Mouse (Mus musculus): ENCODE data around the gene Dpy19l1. TPM values are rescaled to one million over a fixed set of nuclear protein-coding genes. Genes with fewer than 3 reads are reported as not detected.

The Dpy19l1 gene
- polyA plus RNA-seq, 1 experiment from 2014 or later: 12.0 TPM

DNA sequence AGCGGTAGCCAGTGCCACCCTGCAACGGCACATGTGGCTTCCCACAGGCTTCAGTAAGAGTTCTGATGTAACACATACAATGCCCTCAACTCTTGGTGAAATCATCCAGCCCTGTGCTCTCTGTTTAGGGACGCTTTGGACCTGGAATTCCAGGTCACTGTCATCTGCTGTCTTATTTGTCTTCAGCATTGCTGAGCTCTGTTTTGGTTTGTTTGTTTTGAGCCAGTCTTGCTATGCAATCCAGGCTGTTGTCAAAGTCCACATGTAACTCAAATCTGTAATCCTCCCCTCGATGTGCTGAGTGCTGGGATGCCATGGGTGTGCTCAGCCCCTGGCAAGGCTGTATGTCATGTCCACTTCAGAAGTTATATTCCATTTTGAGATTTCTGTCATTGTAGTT is 82.8 kb downstream of the Dpy19l1 start:
- H3K9me3 ChIP-seq (ENCODE audit: control insufficient read depth, low read length): no peaks in the 10 kb centered on the region
- no peak for DNase-seq
- no peaks in the 10 kb centered on the region for H3K4me1 ChIP-seq (ENCODE audit: control insufficient read depth, insufficient read depth, low read length)
- no peak overlapping the region for H3K4me2 ChIP-seq (ENCODE audit: low read length)
- no peak overlapping the region for H3K4me3 ChIP-seq (replicated peaks; ENCODE audit: low read depth, low read length)
- 98% methylated on average over 4 of the region's 4 CpGs for WGBS
- H3K27ac ChIP-seq (replicated peaks; ENCODE audit: low read depth, low read length): no peak overlapping the region
- H3K36me3 ChIP-seq (ENCODE audit: control insufficient read depth, insufficient read depth, low read length): no peaks in the 10 kb centered on the region
- H3K27me3 ChIP-seq (ENCODE audit: control insufficient read depth, insufficient read depth, low read length): no peaks in the 10 kb centered on the region
- H3K9ac ChIP-seq (replicated peaks; ENCODE audit: low read length): no peak overlapping the region
- no peak for ATAC-seq (ENCODE audit: low FRiP score, low TSS enrichment)

GRCm38 (mm10) chr9:24418281-24418680 is 84.7 kb downstream of the Dpy19l1 start:
- Histone ChIP-seq H3K27me3 (ENCODE audit: control insufficient read depth, insufficient read depth, low read length) (no peaks in the 10 kb centered on the region), H3K9ac (replicated peaks; ENCODE audit: low read length) (no peak overlapping the region), H3K27ac (replicated peaks; ENCODE audit: low read depth, low read length) (no peak overlapping the region), H3K4me1 (ENCODE audit: control insufficient read depth, insufficient read depth, low read length) (no peaks in the 10 kb centered on the region), H3K36me3 (ENCODE audit: control insufficient read depth, insufficient read depth, low read length) (no peaks in the 10 kb centered on the region), H3K4me3 (replicated peaks; ENCODE audit: low read depth, low read length) (no peak overlapping the region), H3K4me2 (ENCODE audit: low read length) (no peak overlapping the region), H3K9me3 (ENCODE audit: control insufficient read depth, low read length) (no peaks in the 10 kb centered on the region)
- no peak for ATAC-seq (ENCODE audit: low FRiP score, low TSS enrichment)
- 93% methylated on average over 5 of the region's 5 CpGs for WGBS
- no peak for DNase-seq

DNA sequence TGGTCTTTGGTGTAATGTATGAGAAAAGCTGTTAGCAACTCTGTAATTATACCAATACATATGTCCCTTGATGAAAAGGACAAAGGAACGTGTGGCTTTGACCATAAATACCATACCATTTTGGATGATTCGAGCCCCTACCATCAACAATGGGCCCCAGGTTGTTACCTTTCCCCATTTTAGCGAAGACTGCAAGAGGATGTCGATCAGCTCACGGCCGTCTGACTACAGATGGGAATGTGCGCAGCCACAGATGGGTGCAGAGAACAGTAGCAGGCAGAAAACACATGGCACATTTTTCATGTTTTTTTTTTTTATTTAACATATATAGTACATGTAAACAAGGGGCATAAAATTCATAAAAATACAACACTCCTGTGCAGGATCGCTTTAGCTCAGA is 91.5 kb downstream of the Dpy19l1 start:
- Histone ChIP-seq H3K27ac (replicated peaks; ENCODE audit: low read depth, low read length) (no peak overlapping the region), H3K9ac (replicated peaks; ENCODE audit: low read length) (no peak overlapping the region), H3K4me1 (ENCODE audit: control insufficient read depth, insufficient read depth, low read length) (no peaks in the 10 kb centered on the region), H3K27me3 (ENCODE audit: control insufficient read depth, insufficient read depth, low read length) (no peaks in the 10 kb centered on the region), H3K36me3 (ENCODE audit: control insufficient read depth, insufficient read depth, low read length) (no peaks in the 10 kb centered on the region), H3K4me2 (ENCODE audit: low read length) (no peak overlapping the region), H3K4me3 (replicated peaks; ENCODE audit: low read depth, low read length) (no peak overlapping the region), H3K9me3 (ENCODE audit: control insufficient read depth, low read length) (no peaks in the 10 kb centered on the region)
- ATAC-seq (ENCODE audit: low FRiP score, low TSS enrichment): no peak
- WGBS: 94% methylated on average over 8 of the region's 8 CpGs
- no peak for DNase-seq

DNA sequence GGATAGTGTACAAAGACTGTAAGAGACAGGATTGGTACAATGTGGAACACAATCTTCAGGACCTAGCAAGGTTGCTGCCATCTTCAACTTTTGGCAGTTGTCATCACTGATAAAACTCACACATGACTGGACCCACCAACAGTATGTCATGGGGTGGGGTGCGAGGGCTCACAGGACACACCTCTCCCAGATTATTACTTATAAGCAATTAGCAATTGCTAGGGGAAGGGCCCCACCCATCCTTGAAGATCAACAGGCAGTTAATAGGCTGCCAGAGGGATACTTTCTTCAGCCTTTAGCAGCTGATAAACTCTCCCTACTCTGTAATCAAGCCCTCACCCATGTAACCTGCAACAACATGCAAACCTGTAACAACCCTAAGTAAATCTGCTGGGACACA is 92.5 kb downstream of the Dpy19l1 start:
- Histone ChIP-seq H3K27me3 (ENCODE audit: control insufficient read depth, insufficient read depth, low read length) (no peaks in the 10 kb centered on the region), H3K9me3 (ENCODE audit: control insufficient read depth, low read length) (no peaks in the 10 kb centered on the region), H3K36me3 (ENCODE audit: control insufficient read depth, insufficient read depth, low read length) (no peaks in the 10 kb centered on the region), H3K27ac (replicated peaks; ENCODE audit: low read depth, low read length) (no peak overlapping the region), H3K4me2 (ENCODE audit: low read length) (no peak overlapping the region), H3K4me1 (ENCODE audit: control insufficient read depth, insufficient read depth, low read length) (no peaks in the 10 kb centered on the region), H3K4me3 (replicated peaks; ENCODE audit: low read depth, low read length) (no peak overlapping the region), H3K9ac (replicated peaks; ENCODE audit: low read length) (no peak overlapping the region)
- ATAC-seq (ENCODE audit: low FRiP score, low TSS enrichment) (no peak), DNase-seq (no peak)
- WGBS: 94% methylated on average over 1 of the region's 1 CpGs

GRCm38 (mm10) chr9:24407992-24408391 is 94.9 kb downstream of the Dpy19l1 start:
- WGBS: 88% methylated on average over 3 of the region's 3 CpGs
- H3K9ac ChIP-seq (replicated peaks; ENCODE audit: low read length): no peak overlapping the region
- DNase-seq (no peak), ATAC-seq (ENCODE audit: low FRiP score, low TSS enrichment) (no peak)
- H3K4me2 ChIP-seq (ENCODE audit: low read length): no peak overlapping the region
- no peaks in the 10 kb centered on the region for H3K36me3 ChIP-seq (ENCODE audit: control insufficient read depth, insufficient read depth, low read length)
- H3K27ac ChIP-seq (replicated peaks; ENCODE audit: low read depth, low read length): no peak overlapping the region
- H3K27me3 ChIP-seq (ENCODE audit: control insufficient read depth, insufficient read depth, low read length): no peaks in the 10 kb centered on the region
- no peaks in the 10 kb centered on the region for H3K9me3 ChIP-seq (ENCODE audit: control insufficient read depth, low read length)
- H3K4me1 ChIP-seq (ENCODE audit: control insufficient read depth, insufficient read depth, low read length): no peaks in the 10 kb centered on the region
- no peak overlapping the region for H3K4me3 ChIP-seq (replicated peaks; ENCODE audit: low read depth, low read length)

GRCm38 (mm10) chr9:24394146-24394545 is 108.8 kb downstream of the Dpy19l1 start:
- no peak for DNase-seq
- no peaks in the 10 kb centered on the region for H3K36me3 ChIP-seq (ENCODE audit: control insufficient read depth, insufficient read depth, low read length)
- H3K9ac ChIP-seq (replicated peaks; ENCODE audit: low read length): no peak overlapping the region
- no peaks in the 10 kb centered on the region for H3K4me1 ChIP-seq (ENCODE audit: control insufficient read depth, insufficient read depth, low read length)
- H3K4me2 ChIP-seq (ENCODE audit: low read length): no peak overlapping the region
- WGBS: 70% methylated on average over 3 of the region's 3 CpGs
- no peak overlapping the region for H3K4me3 ChIP-seq (replicated peaks; ENCODE audit: low read depth, low read length)
- ATAC-seq (ENCODE audit: low FRiP score, low TSS enrichment): no peak
- no peak overlapping the region for H3K27ac ChIP-seq (replicated peaks; ENCODE audit: low read depth, low read length)
- H3K9me3 ChIP-seq (ENCODE audit: control insufficient read depth, low read length): peaks cover 6% of the 10 kb centered on the region; the same call in 1 of the 2 replicates
- no peaks in the 10 kb centered on the region for H3K27me3 ChIP-seq (ENCODE audit: control insufficient read depth, insufficient read depth, low read length)

GRCm38 (mm10) chr9:24390807-24391370 is 112.1 kb downstream of the Dpy19l1 start:
- Histone ChIP-seq H3K36me3 (ENCODE audit: control insufficient read depth, insufficient read depth, low read length) (no peaks in the 10 kb centered on the region), H3K4me1 (ENCODE audit: control insufficient read depth, insufficient read depth, low read length) (no peaks in the 10 kb centered on the region), H3K4me2 (ENCODE audit: low read length) (no peak overlapping the region), H3K27ac (replicated peaks; ENCODE audit: low read depth, low read length) (no peak overlapping the region), H3K9ac (replicated peaks; ENCODE audit: low read length) (no peak overlapping the region), H3K4me3 (replicated peaks; ENCODE audit: low read depth, low read length) (no peak overlapping the region), H3K9me3 (ENCODE audit: control insufficient read depth, low read length) (no peaks in the 10 kb centered on the region), H3K27me3 (ENCODE audit: control insufficient read depth, insufficient read depth, low read length) (no peaks in the 10 kb centered on the region)
- WGBS: 94% methylated on average over 8 of the region's 8 CpGs
- ATAC-seq (ENCODE audit: low FRiP score, low TSS enrichment) (no peak), DNase-seq (no peak)

DNA sequence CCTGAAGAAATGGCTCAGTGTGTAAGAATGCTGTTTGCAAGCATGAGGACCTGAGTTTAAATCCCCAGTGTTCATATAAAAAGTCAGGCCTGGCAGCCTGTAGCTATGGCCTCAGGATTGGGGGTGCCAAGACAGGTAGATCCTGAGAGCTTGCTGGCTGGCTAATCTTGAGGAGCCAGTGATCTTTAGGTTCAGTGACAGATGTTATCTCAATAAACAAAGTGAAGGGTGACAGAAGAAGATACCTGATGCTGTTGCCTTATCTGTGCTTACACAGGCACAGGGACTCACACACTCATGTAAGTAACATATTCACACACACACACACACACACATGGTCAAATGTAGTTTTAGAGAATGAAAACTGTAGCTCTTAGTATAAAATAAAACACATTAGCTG is 115.7 kb downstream of the Dpy19l1 start:
- H3K36me3 ChIP-seq (ENCODE audit: control insufficient read depth, insufficient read depth, low read length): no peaks in the 10 kb centered on the region
- no peak overlapping the region for H3K9ac ChIP-seq (replicated peaks; ENCODE audit: low read length)
- no peak overlapping the region for H3K4me2 ChIP-seq (ENCODE audit: low read length)
- no peak for DNase-seq
- no peak overlapping the region for H3K4me3 ChIP-seq (replicated peaks; ENCODE audit: low read depth, low read length)
- H3K9me3 ChIP-seq (ENCODE audit: control insufficient read depth, low read length): no peaks in the 10 kb centered on the region
- H3K4me1 ChIP-seq (ENCODE audit: control insufficient read depth, insufficient read depth, low read length): no peaks in the 10 kb centered on the region
- ATAC-seq (ENCODE audit: low FRiP score, low TSS enrichment): no peak
- H3K27me3 ChIP-seq (ENCODE audit: control insufficient read depth, insufficient read depth, low read length): no peaks in the 10 kb centered on the region
- H3K27ac ChIP-seq (replicated peaks; ENCODE audit: low read depth, low read length): no peak overlapping the region

DNA sequence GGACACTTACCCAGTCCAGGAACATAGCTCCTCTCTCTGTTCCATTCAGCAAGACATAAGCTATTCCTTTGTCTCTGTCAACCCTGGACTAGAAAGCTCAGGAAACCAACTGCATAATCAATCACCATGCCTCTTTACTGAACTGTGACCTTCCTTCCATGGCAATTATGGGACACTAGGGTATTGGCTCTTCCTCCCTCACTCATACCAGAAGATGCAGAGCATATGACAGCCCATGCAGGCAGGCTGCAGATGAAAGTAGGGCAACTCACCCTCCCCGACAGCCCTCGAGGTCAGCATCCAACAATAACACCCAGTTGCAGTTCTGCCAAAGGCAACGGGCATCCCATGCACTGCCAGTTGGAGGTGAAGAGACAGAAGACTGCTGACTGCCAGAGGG is 123.6 kb downstream of the Dpy19l1 start:
- ATAC-seq (ENCODE audit: low FRiP score, low TSS enrichment): no peak

More for the DNA sequence above, 123.6 kb downstream of the Dpy19l1 start:
- Histone ChIP-seq H3K36me3 (ENCODE audit: control insufficient read depth, insufficient read depth, low read length) (no peaks in the 10 kb centered on the region), H3K27me3 (ENCODE audit: control insufficient read depth, insufficient read depth, low read length) (no peaks in the 10 kb centered on the region), H3K4me1 (ENCODE audit: control insufficient read depth, insufficient read depth, low read length) (no peaks in the 10 kb centered on the region), H3K4me2 (ENCODE audit: low read length) (no peak overlapping the region), H3K27ac (replicated peaks; ENCODE audit: low read depth, low read length) (no peak overlapping the region), H3K9ac (replicated peaks; ENCODE audit: low read length) (no peak overlapping the region), H3K4me3 (replicated peaks; ENCODE audit: low read depth, low read length) (no peak overlapping the region), H3K9me3 (ENCODE audit: control insufficient read depth, low read length) (no peaks in the 10 kb centered on the region)
- DNase-seq: no peak
- WGBS: 48% methylated on average over 3 of the region's 3 CpGs
